Mouse (Mus musculus) embryonic facial prominence, embryonic 15.5 days (tissue): Measurements from ENCODE around the gene Maml2. TPM values are rescaled to one million over a fixed set of nuclear protein-coding genes. Genes with fewer than 3 reads are reported as not detected.

Experiments used
- microRNA-seq: library from miRNA; unstranded; fragments of <30 nt; microRNA quantifications from one replicate; pipeline ENCODE4, GENCODE M21; 2016; ENCODE audit warnings: borderline number of aligned reads
- polyA plus RNA-seq: library from polyadenylated mRNA; unstranded; fragments of >200 nt; fragmentation: Nextera tagmentation; extraction: Ambion mirVana; gene quantifications from 2 replicates; pipeline ENCODE4 v1.2.1, GENCODE M21; 2015

Maml2 gene
- polyA plus RNA-seq, 1 experiment from 2014 or later: 12.5 TPM

Small RNA genes lying within 50 kb of the gene (microRNA-seq; reads per million reads assigned to microRNA genes)
- not detected for gene Gm22643

Other genes starting within 250 kb of the Maml2 start
- gene Jrkl, start 52.1 kb upstream of the Maml2 start, polyA plus RNA-seq: 9.4 and 9.6 TPM in 2 replicates
- 7.1 and 8.3 TPM in 2 replicates for gene Ccdc82, start 51.0 kb upstream of the Maml2 start, polyA plus RNA-seq
- gene Gm17571, start 148.8 kb downstream of the Maml2 start, polyA plus RNA-seq: not detected in 2 replicates